Mouse (Mus musculus): Measurements from ENCODE around the gene Eif2b4. TPM values are rescaled to one million over a fixed set of nuclear protein-coding genes. Genes with fewer than 3 reads are reported as not detected.

The Eif2b4 gene
- polyA plus RNA-seq, 1 experiment = 61.0 TPM

DNA sequence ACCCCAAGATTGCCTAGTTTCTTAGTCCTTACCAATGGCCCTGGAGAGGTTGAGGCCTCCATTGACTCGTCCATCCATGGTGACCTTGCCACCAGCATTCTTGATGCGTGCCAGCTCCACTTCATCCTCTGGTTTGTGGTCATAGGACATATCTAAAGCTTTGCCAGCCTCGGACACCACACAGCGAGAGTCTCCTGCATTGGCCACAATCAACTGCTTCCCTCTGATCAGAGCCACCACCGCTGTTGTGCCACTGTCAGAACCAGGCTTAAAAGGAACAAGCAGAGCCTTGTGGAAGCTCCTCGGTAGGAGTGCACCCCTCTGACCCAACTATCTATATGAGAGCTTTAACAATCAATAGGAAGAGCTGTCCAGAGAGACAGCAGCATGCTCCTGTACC lies 11.2 kb upstream of the Eif2b4 start:
- H3K4me1 ChIP-seq (ENCODE audit: control insufficient read depth, insufficient read depth, low read length) = no peaks in the 10 kb centered on the region; the same call in 1 of the 2 replicates
- H3K27me3 ChIP-seq (replicated peaks; ENCODE audit: control insufficient read depth, insufficient read depth, low read length) = no peaks in the 10 kb centered on the region
- H3K4me3 ChIP-seq (ENCODE audit: insufficient read depth, low read depth, low read length) = no peak overlapping the region
- no peak for TF ChIP-seq CTCF (conservative IDR thresholded peaks at IDR 0.05; ENCODE audit: insufficient read depth, insufficient read length, low read depth, low read length)
- no peak for TF ChIP-seq POLR2A (IDR thresholded peaks at IDR 0.05; ENCODE audit: low read depth, low read length)
- H3K27ac ChIP-seq (ENCODE audit: insufficient read depth, low read depth, low read length) = no peak overlapping the region
- DNase-seq = no peak
- peaks cover 3% of the 10 kb centered on the region for H3K36me3 ChIP-seq (ENCODE audit: control insufficient read depth, insufficient read depth, low read length)
- 91% methylated on average over 6 of the region's 6 CpGs for WGBS

DNA sequence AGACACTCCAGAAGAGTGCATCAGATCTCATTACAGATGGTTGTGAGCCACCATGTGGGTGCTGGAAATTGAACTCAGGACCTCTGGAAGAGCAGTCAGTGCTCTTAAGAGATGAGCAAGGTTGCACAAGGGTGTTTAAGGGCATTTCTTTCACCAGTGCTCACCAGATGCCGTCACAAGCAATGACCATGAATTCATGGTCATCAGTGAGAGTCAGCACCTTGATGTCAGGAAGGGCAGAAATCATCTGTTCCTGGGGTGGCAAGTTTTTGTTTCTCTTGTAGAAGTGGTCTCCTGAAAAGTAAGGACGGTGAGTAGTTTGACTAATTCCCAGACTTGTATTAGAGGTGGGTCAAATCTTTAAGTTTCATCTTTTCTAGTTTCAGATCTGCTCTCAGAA lies 10.6 kb upstream of the Eif2b4 start:
- Histone ChIP-seq H3K27ac (ENCODE audit: insufficient read depth, low read depth, low read length) (no peak overlapping the region), H3K4me1 (ENCODE audit: control insufficient read depth, insufficient read depth, low read length) (no peaks in the 10 kb centered on the region; the same call in 1 of the 2 replicates), H3K27me3 (replicated peaks; ENCODE audit: control insufficient read depth, insufficient read depth, low read length) (no peaks in the 10 kb centered on the region), H3K36me3 (ENCODE audit: control insufficient read depth, insufficient read depth, low read length) (peaks cover 3% of the 10 kb centered on the region), H3K4me3 (ENCODE audit: insufficient read depth, low read depth, low read length) (no peak overlapping the region)
- WGBS = 96% methylated on average over 2 of the region's 2 CpGs
- no peak for TF ChIP-seq POLR2A (IDR thresholded peaks at IDR 0.05; ENCODE audit: low read depth, low read length)
- no peak for TF ChIP-seq CTCF (conservative IDR thresholded peaks at IDR 0.05; ENCODE audit: insufficient read depth, insufficient read length, low read depth, low read length)
- no peak for DNase-seq

DNA sequence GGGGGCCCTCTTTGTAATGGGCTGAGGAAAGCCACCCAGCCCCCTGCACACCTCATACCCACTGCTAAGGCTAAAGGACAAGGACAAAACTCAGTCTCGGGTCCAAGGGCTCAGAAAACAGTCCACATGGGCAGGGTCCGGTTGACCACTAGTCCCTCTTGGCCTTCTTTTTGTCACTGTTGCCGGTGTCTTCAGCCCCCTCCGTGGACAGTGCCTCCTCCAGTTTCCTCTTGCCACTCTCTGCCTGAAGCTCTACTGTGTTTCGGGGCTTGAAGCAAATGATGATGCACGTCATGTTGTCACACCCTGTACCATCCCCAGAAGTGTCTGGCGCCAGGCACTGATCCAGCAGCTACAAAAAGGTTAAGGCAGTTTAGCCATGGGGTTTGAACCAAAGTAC lies 9.7 kb upstream of the Eif2b4 start:
- no peak for TF ChIP-seq POLR2A (IDR thresholded peaks at IDR 0.05; ENCODE audit: low read depth, low read length)
- no peak for TF ChIP-seq CTCF (conservative IDR thresholded peaks at IDR 0.05; ENCODE audit: insufficient read depth, insufficient read length, low read depth, low read length)
- no peak for DNase-seq
- 0 out of 2 replicates have a peak overlapping the region, but pooled peaks have one; percentile 74 for H3K4me3 ChIP-seq (ENCODE audit: insufficient read depth, low read depth, low read length)
- WGBS = 89% methylated on average over 7 of the region's 7 CpGs
- no peaks in the 10 kb centered on the region for H3K27me3 ChIP-seq (replicated peaks; ENCODE audit: control insufficient read depth, insufficient read depth, low read length)
- H3K27ac ChIP-seq (ENCODE audit: insufficient read depth, low read depth, low read length) = peak overlapping the region; percentile 80; the same call in 1 of the 2 replicates
- peaks cover 5% of the 10 kb centered on the region for H3K36me3 ChIP-seq (ENCODE audit: control insufficient read depth, insufficient read depth, low read length)
- H3K4me1 ChIP-seq (ENCODE audit: control insufficient read depth, insufficient read depth, low read length) = no peaks in the 10 kb centered on the region; the same call in 1 of the 2 replicates

DNA sequence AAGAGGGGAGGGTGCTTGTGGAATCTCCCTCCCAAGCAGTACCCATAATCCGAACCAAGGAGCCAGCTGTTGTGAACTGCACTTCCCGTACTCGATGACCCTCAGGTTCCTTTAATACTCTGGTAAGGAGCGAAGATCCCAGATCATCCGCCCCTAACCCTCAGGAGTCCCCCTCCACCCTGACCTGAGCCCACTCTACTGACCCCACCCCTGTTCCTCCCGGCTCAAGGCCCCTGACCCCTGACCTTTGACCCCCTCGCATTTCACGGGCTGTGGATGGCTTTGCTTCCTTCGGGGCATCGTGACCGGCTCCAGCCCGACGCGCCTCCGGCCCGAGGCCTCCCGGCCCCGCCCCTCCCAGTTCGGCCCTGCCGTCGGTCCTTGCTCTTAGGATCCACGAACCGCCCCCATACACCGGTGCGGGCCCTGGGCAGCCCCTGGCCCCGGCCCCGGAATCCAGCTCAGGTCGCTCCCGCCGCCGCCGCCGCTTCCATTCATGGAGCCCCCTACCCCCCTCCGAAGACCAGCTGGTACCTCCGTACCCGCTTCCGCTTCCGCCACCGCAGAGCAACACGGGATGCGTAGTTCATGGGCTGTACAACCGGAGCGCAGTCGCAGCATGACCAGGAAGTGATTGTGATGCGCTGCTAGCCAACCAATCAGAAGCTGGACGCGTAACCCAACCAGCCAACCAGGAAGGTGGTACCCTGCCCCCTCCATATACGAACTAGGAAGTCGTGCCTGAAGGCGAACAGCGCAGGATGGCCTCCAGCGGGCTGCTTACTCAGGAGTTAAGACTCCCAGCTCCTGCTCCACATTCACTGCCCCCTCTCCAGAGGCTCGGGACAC lies 8.7 kb upstream of the Eif2b4 start, which contains the start of gene Zfp513:
TSS of gene Zfp513 (minus strand) at position 562 of the 849 bp plus-strand sequence.
- H3K36me3 ChIP-seq (ENCODE audit: control insufficient read depth, insufficient read depth, low read length) = peaks cover 5% of the 10 kb centered on the region
- under 1% methylated on average over 53 of the region's 53 CpGs for WGBS

DNA sequence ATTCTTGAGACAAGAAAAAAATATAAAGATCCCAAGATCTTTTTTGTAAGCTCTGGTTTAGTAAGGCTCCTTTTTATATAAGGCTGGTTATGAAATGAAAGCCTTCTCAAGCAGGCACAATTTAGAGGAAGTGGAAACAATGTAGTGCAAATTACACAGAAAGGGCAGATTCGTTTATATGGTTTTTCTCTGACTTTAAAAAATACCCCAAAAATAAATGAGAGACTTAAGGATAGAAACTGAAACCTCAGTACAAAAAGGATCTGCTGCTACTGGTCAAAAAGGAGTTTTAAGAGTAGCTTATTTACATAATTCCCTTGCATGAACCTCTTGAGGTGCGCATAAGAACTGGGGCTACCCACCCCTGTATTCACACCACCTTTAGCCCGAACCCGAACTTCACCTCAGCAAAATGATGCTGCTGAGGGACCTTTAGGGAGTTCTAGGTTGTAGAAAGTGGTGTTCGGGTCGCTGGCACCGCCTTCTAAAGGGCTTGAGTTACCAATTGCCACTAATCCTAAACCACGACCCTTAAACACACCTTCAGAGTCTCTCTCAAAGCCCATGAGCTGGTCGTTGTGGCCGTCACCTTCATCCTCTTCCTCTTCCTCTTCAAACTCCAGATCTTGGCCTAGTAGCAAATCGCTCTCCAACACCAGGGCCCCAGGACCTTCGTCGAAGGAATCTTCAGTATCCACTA lies 8.0 kb upstream of the Eif2b4 start:
- TF ChIP-seq CTCF (conservative IDR thresholded peaks at IDR 0.05; ENCODE audit: insufficient read depth, insufficient read length, low read depth, low read length) (no peak), POLR2A (IDR thresholded peaks at IDR 0.05; ENCODE audit: low read depth, low read length) (no peak)
- peaks cover 8% of the 10 kb centered on the region for H3K36me3 ChIP-seq (ENCODE audit: control insufficient read depth, insufficient read depth, low read length)
- no peak for DNase-seq
- no peaks in the 10 kb centered on the region for H3K27me3 ChIP-seq (replicated peaks; ENCODE audit: control insufficient read depth, insufficient read depth, low read length)
- peak overlapping the region; percentile 29 for H3K27ac ChIP-seq (ENCODE audit: insufficient read depth, low read depth, low read length)
- peak overlapping the region; percentile 71 for H3K4me3 ChIP-seq (ENCODE audit: insufficient read depth, low read depth, low read length)
- H3K4me1 ChIP-seq (ENCODE audit: control insufficient read depth, insufficient read depth, low read length) = no peaks in the 10 kb centered on the region; the same call in 1 of the 2 replicates
- 10% methylated on average over 13 of the region's 13 CpGs for WGBS

More for the DNA sequence above, 8.7 kb upstream of the Eif2b4 start, which contains the start of gene Zfp513:
- peak; percentile 99 for DNase-seq
- Histone ChIP-seq H3K4me1 (ENCODE audit: control insufficient read depth, insufficient read depth, low read length) (no peaks in the 10 kb centered on the region; the same call in 1 of the 2 replicates), H3K27ac (ENCODE audit: insufficient read depth, low read depth, low read length) (peak within 1 kb of the TSS; percentile 80), H3K27me3 (replicated peaks; ENCODE audit: control insufficient read depth, insufficient read depth, low read length) (no peaks in the 10 kb centered on the region), H3K4me3 (ENCODE audit: insufficient read depth, low read depth, low read length) (peak within 1 kb of the TSS; percentile 74)
- TF ChIP-seq POLR2A (IDR thresholded peaks at IDR 0.05; ENCODE audit: low read depth, low read length) (peak; percentile 72), CTCF (conservative IDR thresholded peaks at IDR 0.05; ENCODE audit: insufficient read depth, insufficient read length, low read depth, low read length) (no peak)

GRCm38 (mm10) chr5:31200327-31200768 lies 7.1 kb upstream of the Eif2b4 start:
- Histone ChIP-seq H3K27ac (ENCODE audit: insufficient read depth, low read depth, low read length) (no peak overlapping the region), H3K4me1 (ENCODE audit: control insufficient read depth, insufficient read depth, low read length) (no peaks in the 10 kb centered on the region; the same call in 1 of the 2 replicates), H3K36me3 (ENCODE audit: control insufficient read depth, insufficient read depth, low read length) (peaks cover 10% of the 10 kb centered on the region), H3K4me3 (ENCODE audit: insufficient read depth, low read depth, low read length) (no peak overlapping the region), H3K27me3 (replicated peaks; ENCODE audit: control insufficient read depth, insufficient read depth, low read length) (no peaks in the 10 kb centered on the region)
- DNase-seq = no peak
- 81% methylated on average over 27 of the region's 27 CpGs for WGBS
- TF ChIP-seq CTCF (conservative IDR thresholded peaks at IDR 0.05; ENCODE audit: insufficient read depth, insufficient read length, low read depth, low read length) = no peak
- TF ChIP-seq POLR2A (IDR thresholded peaks at IDR 0.05; ENCODE audit: low read depth, low read length) = no peak
